Mouse (Mus musculus) G1E (cell line): ENCODE data around the gene Lrrc27.

ENCODE experiments used
- CTCF ChIP-seq: IDR thresholded peaks from 2 replicates; pipeline ENCODE4 v1.5.1; 2012; ENCODE audit warnings: low read depth, low read length, inconsistent platforms, mixed read lengths
- GATA1 ChIP-seq: IDR thresholded peaks from 2 replicates; pipeline ENCODE4 v1.6.1; 2012; ENCODE audit warnings: borderline replicate concordance, low read length, inconsistent platforms, mixed read lengths
- GATA2 ChIP-seq: IDR thresholded peaks from 2 replicates; pipeline ENCODE4 v1.6.1; 2012; ENCODE audit warnings: low read depth, low read length, inconsistent platforms, borderline replicate concordance
- POLR2AphosphoS5 ChIP-seq: IDR thresholded peaks from 2 replicates; pipeline ENCODE4 v1.6.1; 2012; ENCODE audit warnings: low read depth, low read length, inconsistent platforms; ENCODE audit not compliant: insufficient replicate concordance
- TAL1 ChIP-seq: conservative IDR thresholded peaks from 2 replicates; pipeline ENCODE4 v1.6.1; 2012; ENCODE audit warnings: low read depth, low read length, inconsistent platforms, mixed read lengths

DNA sequence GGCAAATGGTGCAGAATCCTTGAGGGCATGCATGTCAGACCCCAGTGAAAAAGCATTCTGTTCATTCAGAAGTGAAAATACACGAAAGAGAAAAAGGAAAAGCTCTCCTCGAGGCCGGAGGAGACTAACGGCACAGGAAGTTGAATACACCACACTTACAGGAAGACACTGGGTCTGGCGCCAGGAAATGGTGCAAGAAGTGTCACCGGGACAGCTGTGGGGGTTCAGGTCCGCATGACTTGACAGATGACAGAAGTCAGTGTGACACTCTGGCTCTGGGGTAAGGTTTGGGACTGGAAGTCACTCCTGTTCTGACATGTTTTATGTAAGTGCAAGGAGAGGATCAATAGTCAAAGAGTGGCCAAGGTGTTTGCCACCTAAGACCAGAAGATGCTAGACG, 11.9 kb downstream of the Lrrc27 start:
- no peak for TF ChIP-seq CTCF
- no peak for TF ChIP-seq GATA2
- no peak for TF ChIP-seq GATA1
- TF ChIP-seq TAL1, result no peak
- TF ChIP-seq POLR2AphosphoS5, result no peak
